Mouse (Mus musculus) midbrain, embryonic 11.5 days (tissue): ENCODE data around the gene Eif2a. TPM values are rescaled to one million over a fixed set of nuclear protein-coding genes. Genes with fewer than 3 reads are reported as not detected.

Experiments
- ATAC-seq: fragments of 200-750 bp; cut with Nextera tagmentation; 2 replicates; pipeline ENCODE4 v1.8.0; 2017; ENCODE audit warnings: moderate TSS enrichment, moderate library complexity; ENCODE audit not compliant: low FRiP score
- DNase-seq: peaks from one replicate; pipeline ENCODE4 v3.0.0; 2015; ENCODE audit warnings: low spot score; ENCODE audit errors: missing footprints
- H3K27ac ChIP-seq: fragments of 300-500 bp; sonication (generic); 2 replicates; pipeline ENCODE4 v1.5.1; 2014; ENCODE audit warnings: low read depth, low read length
- H3K27me3 ChIP-seq: fragments of 300-500 bp; sonication (generic); 2 replicates; pipeline ENCODE4 v1.6.1; 2014; ENCODE audit warnings: mild to moderate bottlenecking, low read length, moderate library complexity, mixed read lengths; ENCODE audit not compliant: control insufficient read depth, insufficient read depth
- H3K36me3 ChIP-seq: fragments of 300-500 bp; sonication (generic); 2 replicates; pipeline ENCODE4 v1.6.1; 2014; ENCODE audit warnings: mild to moderate bottlenecking, low read length, moderate library complexity, mixed read lengths; ENCODE audit not compliant: control insufficient read depth, insufficient read depth
- H3K4me1 ChIP-seq: fragments of 300-500 bp; sonication (generic); 2 replicates; pipeline ENCODE4 v1.6.1; 2014; ENCODE audit warnings: low read length; ENCODE audit not compliant: control insufficient read depth, insufficient read depth
- H3K4me2 ChIP-seq: fragments of 300-500 bp; sonication (generic); 2 replicates; pipeline ENCODE4 v1.6.1; 2014; ENCODE audit warnings: mild to moderate bottlenecking, moderate library complexity
- H3K4me3 ChIP-seq: fragments of 300-500 bp; sonication (generic); 2 replicates; pipeline ENCODE4 v1.5.1; 2014; ENCODE audit warnings: low read depth, low read length
- H3K9ac ChIP-seq: fragments of 300-500 bp; sonication (generic); 2 replicates; pipeline ENCODE4 v1.6.1; 2014; ENCODE audit warnings: low read length
- H3K9me3 ChIP-seq: fragments of 300-500 bp; sonication (generic); 2 replicates; pipeline ENCODE4 v1.6.1; 2016; ENCODE audit warnings: low read length; ENCODE audit not compliant: control insufficient read depth
- WGBS: fragments of 180-500 bp; shearing (Covaris S2); extraction: QIAGEN DNeasy Blood & Tissue Kit; methylation state at CpG from one replicate; pipeline ENCODE4 v1.1.7; 2014; 5-methylcytosine and 5-hydroxymethylcytosine counted together
- polyA plus RNA-seq: library from polyadenylated mRNA; unstranded; fragments of >200 nt; fragmentation: Nextera tagmentation; extraction: Ambion mirVana; gene quantifications from 2 replicates; pipeline ENCODE4 v1.2.1, GENCODE M21; 2014

Eif2a gene
- 62.7 and 68.6 TPM in 2 replicates for polyA plus RNA-seq

- ATAC-seq (peak; percentile 99), DNase-seq (peak; percentile 99)
- WGBS, result under 1% methylated on average over 55 of the region's 57 CpGs
- peaks cover 4% of the 10 kb centered on the region; the same call in 1 of the 2 replicates for H3K36me3 ChIP-seq
- H3K4me3 ChIP-seq, result peak within 1 kb of the TSS; percentile 90
- peak within 1 kb of the TSS; percentile 77 for H3K27ac ChIP-seq
- peak within 1 kb of the TSS; percentile 94 for H3K9ac ChIP-seq
- no peaks in the 10 kb centered on the region for H3K9me3 ChIP-seq
- peaks cover 5% of the 10 kb centered on the region; the same call in 1 of the 2 replicates for H3K4me1 ChIP-seq
- H3K27me3 ChIP-seq, result no peaks in the 10 kb centered on the region
- peak within 1 kb of the TSS; percentile 71 for H3K4me2 ChIP-seq
Observed at GRCm38 (mm10) chr3:58525652-58526407, at the start of gene Eif2a, which contains the start of gene Serp1. Gene Eif2a (plus strand): TSS chr3:58525821. Gene Serp1 (minus strand): TSS chr3:58525892.

- Histone ChIP-seq H3K27ac (no peak overlapping the region), H3K4me1 (no peaks in the 10 kb centered on the region), H3K4me2 (no peak overlapping the region), H3K4me3 (no peak overlapping the region), H3K9ac (no peak overlapping the region), H3K36me3 (no peaks in the 10 kb centered on the region), H3K9me3 (no peaks in the 10 kb centered on the region; the same call in 1 of the 2 replicates), H3K27me3 (no peaks in the 10 kb centered on the region)
- no peak for DNase-seq
- WGBS, result 89% methylated on average over 2 of the region's 2 CpGs
- no peak for ATAC-seq
Observed at GRCm38 (mm10) chr3:58478755-58479455, 46.7 kb upstream of the Eif2a start.

- DNase-seq (no peak), ATAC-seq (no peak)
- no peaks in the 10 kb centered on the region; the same call in 1 of the 2 replicates for H3K9me3 ChIP-seq
- no peaks in the 10 kb centered on the region for H3K4me1 ChIP-seq
- no peak overlapping the region for H3K4me2 ChIP-seq
- H3K9ac ChIP-seq, result no peak overlapping the region
- no peaks in the 10 kb centered on the region for H3K27me3 ChIP-seq
- H3K36me3 ChIP-seq, result no peaks in the 10 kb centered on the region
- 70% methylated on average over 7 of the region's 7 CpGs for WGBS
- H3K27ac ChIP-seq, result no peak overlapping the region
- H3K4me3 ChIP-seq, result no peak overlapping the region
Observed at GRCm38 (mm10) chr3:58485883-58486282, 39.7 kb upstream of the Eif2a start.

GRCm38 (mm10) chr3:58487121-58487520 is 38.5 kb upstream of the Eif2a start:
- Histone ChIP-seq H3K4me2 (no peak overlapping the region), H3K36me3 (no peaks in the 10 kb centered on the region), H3K27ac (no peak overlapping the region), H3K4me3 (no peak overlapping the region), H3K27me3 (no peaks in the 10 kb centered on the region), H3K4me1 (no peaks in the 10 kb centered on the region), H3K9me3 (no peaks in the 10 kb centered on the region; the same call in 1 of the 2 replicates), H3K9ac (no peak overlapping the region)
- 69% methylated on average over 3 of the region's 3 CpGs for WGBS
- DNase-seq, result no peak
- no peak for ATAC-seq

- ATAC-seq, result no peak
- H3K36me3 ChIP-seq, result no peaks in the 10 kb centered on the region
- H3K9me3 ChIP-seq, result no peaks in the 10 kb centered on the region; the same call in 1 of the 2 replicates
- no peak overlapping the region for H3K9ac ChIP-seq
- no peak overlapping the region for H3K4me3 ChIP-seq
- H3K27me3 ChIP-seq, result no peaks in the 10 kb centered on the region
- DNase-seq, result no peak
- H3K4me1 ChIP-seq, result no peaks in the 10 kb centered on the region
- H3K27ac ChIP-seq, result no peak overlapping the region
- H3K4me2 ChIP-seq, result no peak overlapping the region
- WGBS, result 76% methylated on average over 8 of the region's 8 CpGs
Observed at GRCm38 (mm10) chr3:58487999-58488775, 37.4 kb upstream of the Eif2a start.

- Histone ChIP-seq H3K4me3 (no peak overlapping the region), H3K27me3 (no peaks in the 10 kb centered on the region), H3K9me3 (no peaks in the 10 kb centered on the region; the same call in 1 of the 2 replicates), H3K27ac (no peak overlapping the region), H3K9ac (no peak overlapping the region), H3K4me2 (no peak overlapping the region), H3K4me1 (no peaks in the 10 kb centered on the region), H3K36me3 (no peaks in the 10 kb centered on the region)
- DNase-seq (peak; percentile 84), ATAC-seq (no peak)
- 73% methylated on average over 7 of the region's 7 CpGs for WGBS
Observed at GRCm38 (mm10) chr3:58490787-58491186, 34.8 kb upstream of the Eif2a start.

GRCm38 (mm10) chr3:58493621-58494020 is 32.0 kb upstream of the Eif2a start:
- no peak for DNase-seq
- H3K36me3 ChIP-seq, result no peaks in the 10 kb centered on the region
- no peak overlapping the region for H3K27ac ChIP-seq
- no peaks in the 10 kb centered on the region for H3K9me3 ChIP-seq
- no peak overlapping the region for H3K4me3 ChIP-seq
- H3K27me3 ChIP-seq, result no peaks in the 10 kb centered on the region
- 86% methylated on average over 4 of the region's 4 CpGs for WGBS
- H3K4me1 ChIP-seq, result no peaks in the 10 kb centered on the region
- H3K4me2 ChIP-seq, result no peak overlapping the region
- no peak overlapping the region for H3K9ac ChIP-seq
- ATAC-seq, result no peak

- H3K27ac ChIP-seq, result no peak overlapping the region
- no peak for ATAC-seq
- H3K4me3 ChIP-seq, result no peak overlapping the region
- WGBS, result 69% methylated on average over 2 of the region's 2 CpGs
- no peaks in the 10 kb centered on the region for H3K4me1 ChIP-seq
- no peak for DNase-seq
- H3K9me3 ChIP-seq, result no peaks in the 10 kb centered on the region
- no peak overlapping the region for H3K9ac ChIP-seq
- H3K27me3 ChIP-seq, result no peaks in the 10 kb centered on the region
- no peaks in the 10 kb centered on the region; the same call in 1 of the 2 replicates for H3K36me3 ChIP-seq
- H3K4me2 ChIP-seq, result no peak overlapping the region
Observed at GRCm38 (mm10) chr3:58501961-58502360, 23.7 kb upstream of the Eif2a start.
